Mouse (Mus musculus): ENCODE measurements around the gene Ccdc51. TPM values are rescaled to one million over a fixed set of nuclear protein-coding genes. Genes with fewer than 3 reads are reported as not detected.

The Ccdc51 gene
- total RNA-seq (2015) (5.8 and 8.6 TPM in 2 replicates), total RNA-seq (2017) (14.6 and 15.2 TPM in 2 replicates)

DNA sequence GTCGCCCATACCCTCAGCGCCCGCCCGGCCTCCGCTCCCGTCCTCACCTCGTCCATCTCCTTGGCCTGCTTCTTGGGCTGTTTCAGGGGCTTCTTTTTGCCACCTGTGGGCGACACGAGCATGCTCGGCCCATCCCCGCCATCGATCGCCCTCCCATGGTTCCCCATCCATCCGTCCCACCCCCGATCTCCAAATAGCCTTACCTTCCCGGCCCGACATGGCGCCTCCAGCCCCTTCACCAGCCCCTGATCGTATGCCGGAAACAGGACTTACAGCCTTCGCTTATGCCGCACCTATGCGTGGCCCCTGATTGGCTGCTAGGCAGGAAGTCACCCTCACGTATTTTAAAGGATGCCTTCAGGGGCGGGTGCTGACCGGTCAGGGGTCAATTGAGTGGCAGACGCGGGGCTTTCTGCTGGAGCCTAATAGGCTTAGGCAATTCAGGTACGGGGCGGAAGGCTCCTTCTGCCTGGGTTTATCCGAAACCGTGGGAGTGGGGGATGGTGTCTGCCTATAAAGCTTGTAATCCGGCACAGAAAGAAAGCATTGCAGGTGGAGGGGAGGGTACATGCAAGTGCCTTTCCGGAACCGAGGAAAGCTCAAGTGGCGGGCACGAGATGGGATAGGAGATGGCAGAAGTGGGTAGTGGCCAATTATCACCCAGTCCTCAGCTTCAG lies at the start of gene Ccdc51, which contains the start of gene Tma7:
Ccdc51 (plus strand) TSS at position 370 of the 677 bp plus-strand sequence.
Tma7 (minus strand) TSS at position 464 of the 677 bp plus-strand sequence.
- ATAC-seq (replicated peaks; ENCODE audit: poor library complexity), result peak; percentile 96

DNA sequence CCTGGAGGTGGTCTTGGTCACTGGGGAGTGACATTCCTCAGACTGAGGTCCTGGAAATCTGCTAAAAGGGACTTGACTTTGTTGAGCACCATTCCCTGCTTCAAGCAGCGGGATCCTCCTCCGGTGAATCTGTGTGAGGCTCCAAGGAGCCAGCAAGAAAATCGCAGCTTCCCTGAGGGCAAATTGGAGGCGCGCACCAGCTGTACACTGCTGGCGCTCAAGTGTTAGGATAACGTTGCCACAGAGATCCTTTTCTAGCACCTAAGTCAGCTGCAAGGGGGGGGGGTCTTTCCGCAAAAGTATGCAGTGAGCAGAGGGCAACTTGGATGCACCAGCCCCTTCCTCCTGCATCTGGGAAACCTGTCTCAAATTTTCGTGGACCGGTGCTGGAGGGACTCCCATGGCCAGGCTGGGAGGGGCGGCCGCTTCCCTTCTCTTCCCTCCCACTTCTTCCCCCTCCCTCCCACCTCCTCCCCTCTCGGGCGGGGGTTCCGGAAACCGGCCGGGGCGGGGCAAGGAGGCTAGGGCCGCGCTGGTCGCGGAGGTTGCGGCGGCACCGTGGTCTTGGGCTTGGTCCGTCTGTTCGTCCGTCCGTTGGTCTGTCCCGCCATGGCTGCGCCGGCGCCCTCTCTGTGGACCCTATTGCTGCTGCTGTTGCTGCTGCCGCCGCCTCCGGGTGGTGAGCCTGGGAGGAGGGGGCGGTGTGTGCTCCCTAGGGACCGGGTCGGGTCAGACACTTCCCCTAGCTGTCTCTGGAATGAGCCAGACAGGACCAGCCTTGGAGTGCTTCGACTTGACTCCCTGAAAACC lies 44.0 kb upstream of the Ccdc51 start, which contains the start of gene Shisa5:
Shisa5 (plus strand) TSS at position 480 of the 810 bp plus-strand sequence.
- peak; percentile 92 for ATAC-seq (replicated peaks; ENCODE audit: poor library complexity)

- peak; percentile 49 for ATAC-seq (replicated peaks; ENCODE audit: poor library complexity)
Observed at GRCm38 (mm10) chr9:109038901-109039364, 43.4 kb upstream of the Ccdc51 start.

GRCm38 (mm10) chr9:109039681-109040080 lies 42.6 kb upstream of the Ccdc51 start:
- ATAC-seq (replicated peaks; ENCODE audit: poor library complexity), result no peak

GRCm38 (mm10) chr9:109040216-109040615 lies 42.1 kb upstream of the Ccdc51 start:
- no peak for ATAC-seq (replicated peaks; ENCODE audit: poor library complexity)

DNA sequence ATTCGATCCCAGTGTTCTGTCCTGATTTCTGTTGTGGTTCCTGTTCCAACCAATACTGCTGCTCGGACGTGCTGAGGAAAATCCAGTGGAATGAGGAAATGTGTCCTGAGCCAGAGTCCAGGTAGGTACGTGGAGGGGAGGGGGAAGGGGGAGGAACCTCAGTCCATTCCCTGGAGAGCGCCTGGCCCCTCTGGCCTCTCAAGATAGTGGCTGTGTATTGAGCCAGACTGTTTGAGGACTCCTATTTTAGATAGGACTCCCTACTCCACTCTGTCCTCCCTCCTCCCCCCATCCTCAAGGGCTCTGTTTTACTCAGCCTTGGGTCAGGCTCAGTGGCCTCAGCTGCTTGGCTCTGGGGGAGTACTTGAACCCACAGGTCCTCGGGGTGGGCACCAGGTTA lies 41.4 kb upstream of the Ccdc51 start:
- no peak for ATAC-seq (replicated peaks; ENCODE audit: poor library complexity)

DNA sequence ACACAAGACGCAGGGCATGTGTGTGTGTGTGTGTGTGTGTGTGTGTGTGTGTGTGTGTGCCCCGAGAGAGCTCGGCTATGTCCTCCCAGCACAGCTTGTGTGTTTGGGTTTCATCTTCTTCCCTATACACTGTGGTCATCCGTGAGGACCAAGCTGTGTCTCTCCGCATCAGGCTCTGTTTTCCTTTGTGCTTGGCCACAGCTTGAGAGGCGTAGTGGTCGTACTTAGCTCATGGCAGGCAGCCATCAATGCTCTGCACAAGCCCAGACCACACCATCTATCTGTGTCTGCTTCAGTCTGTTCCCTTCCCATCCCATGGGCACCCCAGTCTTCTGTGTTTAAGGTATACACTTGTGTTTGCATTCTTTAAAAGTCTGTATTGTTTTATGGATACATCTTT lies 40.9 kb upstream of the Ccdc51 start:
- no peak for ATAC-seq (replicated peaks; ENCODE audit: poor library complexity)

GRCm38 (mm10) chr9:109046306-109046705 lies 36.0 kb upstream of the Ccdc51 start:
- peak; percentile 98 for ATAC-seq (replicated peaks; ENCODE audit: poor library complexity)

GRCm38 (mm10) chr9:109049316-109049715 lies 33.0 kb upstream of the Ccdc51 start:
- ATAC-seq (replicated peaks; ENCODE audit: poor library complexity), result no peak

DNA sequence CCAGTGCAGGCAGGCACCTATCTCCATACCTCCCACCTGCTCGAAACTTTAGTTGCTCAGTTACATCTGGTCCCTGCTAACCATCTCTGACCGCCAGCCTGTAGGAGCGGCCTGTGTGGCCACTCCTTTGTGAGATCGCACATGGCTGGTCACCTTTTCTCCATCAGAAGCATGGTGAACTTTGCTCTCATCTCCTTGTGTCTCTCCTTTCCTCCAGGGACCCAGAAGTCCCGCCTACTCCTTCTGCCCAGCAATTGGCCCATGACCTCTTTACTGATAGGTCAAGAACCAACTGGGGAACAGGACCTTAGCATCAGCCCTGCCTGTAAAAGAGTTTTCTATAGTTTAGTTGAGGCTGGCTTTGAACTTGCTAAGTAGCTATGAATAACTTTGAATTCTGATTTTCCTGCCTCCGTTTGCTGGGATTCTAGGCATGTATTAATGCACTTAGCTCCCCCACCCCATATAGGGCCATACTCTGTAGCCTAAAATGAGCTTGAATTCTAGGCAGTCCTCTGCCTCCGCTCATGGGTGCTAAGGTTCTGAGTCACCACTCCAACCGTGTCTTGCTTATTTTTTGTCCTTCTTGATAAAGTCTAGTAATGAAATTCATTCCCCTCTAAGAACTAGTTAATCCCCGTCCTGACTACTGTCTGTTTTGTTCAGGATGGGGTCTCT lies 32.2 kb upstream of the Ccdc51 start:
- ATAC-seq (replicated peaks; ENCODE audit: poor library complexity), result no peak

DNA sequence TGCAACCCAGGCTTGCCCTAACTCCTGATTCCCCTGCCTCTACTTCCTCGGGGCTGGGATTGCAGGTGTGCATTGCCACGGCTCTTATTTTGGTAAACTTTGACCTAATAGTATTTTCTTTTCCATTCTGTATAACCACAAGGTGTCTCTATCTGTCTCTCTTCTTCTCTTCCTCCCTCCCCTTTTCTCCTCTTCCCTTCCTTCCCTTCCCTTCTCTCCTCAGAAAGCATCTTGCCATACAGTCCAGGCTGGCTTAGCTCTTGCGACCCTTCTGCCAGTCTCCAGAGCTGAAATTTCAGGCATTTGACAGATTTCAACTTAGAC lies 31.7 kb upstream of the Ccdc51 start:
- ATAC-seq (replicated peaks; ENCODE audit: poor library complexity), result no peak

GRCm38 (mm10) chr9:109051011-109051501 lies 31.2 kb upstream of the Ccdc51 start:
- no peak for ATAC-seq (replicated peaks; ENCODE audit: poor library complexity)

DNA sequence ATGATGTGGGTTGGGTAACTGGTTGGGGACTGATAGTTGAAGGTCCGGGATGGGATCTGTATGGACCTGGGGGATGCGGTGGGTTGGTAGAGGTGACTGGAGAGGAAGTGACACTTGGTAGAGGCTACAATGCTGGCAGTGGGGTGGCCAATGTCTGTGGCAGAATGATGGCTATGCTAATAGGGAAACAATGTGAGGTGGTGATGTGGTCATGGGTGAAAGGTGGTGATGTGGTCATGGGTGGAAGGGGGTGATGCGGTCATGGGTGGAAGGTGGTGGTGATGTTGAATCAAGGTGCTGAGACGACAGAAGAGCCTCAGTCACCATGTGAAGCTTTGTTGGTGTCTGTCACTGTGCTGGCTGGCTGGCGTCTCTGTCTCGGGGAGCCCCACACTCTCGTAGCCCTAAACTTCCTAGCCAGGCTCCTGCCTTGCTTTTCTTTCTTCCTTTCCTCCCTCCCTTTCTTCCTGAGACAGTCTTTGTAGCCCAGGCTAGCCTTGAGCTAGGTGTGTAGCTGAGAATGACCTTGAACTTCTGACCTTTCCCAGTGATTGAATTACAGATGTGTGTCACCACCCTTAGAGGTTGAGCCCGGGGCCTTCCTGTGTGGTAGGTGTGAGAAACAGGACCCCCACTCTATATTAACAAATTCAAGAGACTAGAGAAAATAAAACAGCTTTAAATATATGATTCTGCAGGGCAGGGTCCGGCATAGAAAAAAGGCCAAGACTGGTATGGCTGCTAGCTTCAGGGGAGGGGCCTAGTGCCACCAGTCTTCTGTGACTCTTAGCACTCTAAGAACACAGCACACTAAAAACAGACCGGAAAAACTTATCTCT lies 30.4 kb upstream of the Ccdc51 start:
- no peak for ATAC-seq (replicated peaks; ENCODE audit: poor library complexity)

- no peak for ATAC-seq (replicated peaks; ENCODE audit: poor library complexity)
Observed at GRCm38 (mm10) chr9:109052490-109053260, 29.6 kb upstream of the Ccdc51 start.

DNA sequence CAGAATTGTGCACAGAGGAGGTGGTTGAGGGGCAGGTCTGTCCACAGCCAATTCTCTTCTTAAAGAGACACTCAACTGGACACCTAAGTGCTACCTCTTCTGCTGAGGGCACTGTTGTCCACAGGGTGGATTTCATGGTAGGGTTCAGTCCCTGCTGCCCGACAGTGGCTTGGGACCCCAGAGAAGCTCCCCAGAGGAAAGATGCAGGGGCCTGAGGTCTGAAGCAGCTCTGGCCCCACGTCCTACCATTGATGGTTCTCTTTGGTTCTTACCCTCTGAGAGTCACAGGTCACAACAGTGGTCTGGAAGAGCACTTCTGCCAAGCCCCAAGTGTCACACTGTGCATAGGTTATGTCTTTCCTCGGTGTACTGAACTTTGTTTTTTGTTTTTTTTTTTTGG lies 28.9 kb upstream of the Ccdc51 start:
- no peak for ATAC-seq (replicated peaks; ENCODE audit: poor library complexity)

DNA sequence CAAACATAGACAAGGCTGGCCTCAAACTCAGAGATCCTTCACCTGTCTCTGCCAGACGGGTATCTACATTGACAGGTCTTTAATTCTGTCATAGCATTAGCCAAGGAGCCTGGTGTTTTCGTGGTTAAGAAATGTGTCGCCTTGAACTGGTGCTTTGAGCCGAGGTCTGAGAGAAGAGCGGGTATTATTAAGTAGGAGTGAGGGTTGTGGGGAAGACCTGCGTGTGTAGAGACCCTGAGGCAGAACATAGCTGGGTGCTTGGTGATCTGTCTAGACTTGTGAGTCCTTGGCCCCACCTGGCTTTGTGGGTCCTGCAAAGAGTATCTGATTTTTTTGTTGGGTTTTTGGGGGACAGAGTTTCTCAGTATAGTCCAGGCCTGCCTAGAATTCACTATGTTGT lies 28.4 kb upstream of the Ccdc51 start:
- ATAC-seq (replicated peaks; ENCODE audit: poor library complexity), result no peak

DNA sequence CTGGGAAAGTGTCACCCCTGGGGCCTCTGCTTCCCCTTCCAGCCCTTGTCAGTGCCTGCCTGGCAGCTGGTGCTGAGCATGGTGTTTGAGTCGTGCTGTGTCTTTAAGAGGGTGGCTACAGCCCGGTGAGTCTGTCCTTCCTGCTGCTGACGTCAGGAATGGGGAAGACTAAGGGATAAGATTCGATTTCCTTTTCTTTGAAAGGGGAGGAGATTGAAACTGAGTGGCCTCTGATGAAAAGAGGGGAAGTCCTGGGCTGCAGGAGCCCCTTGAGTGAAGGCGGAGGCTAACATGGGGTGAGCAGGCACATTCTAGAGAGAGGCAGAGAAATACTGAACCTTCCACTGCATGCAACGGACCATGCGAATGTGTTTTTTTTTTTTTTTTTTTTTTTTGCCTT lies 27.6 kb upstream of the Ccdc51 start:
- peak; percentile 60 for ATAC-seq (replicated peaks; ENCODE audit: poor library complexity)

- ATAC-seq (replicated peaks; ENCODE audit: poor library complexity), result no peak
Observed at GRCm38 (mm10) chr9:109055271-109056030, 26.8 kb upstream of the Ccdc51 start.

Measured in megakaryocyte progenitor cell, adult 5-6 weeks (primary cell).